Mouse (Mus musculus): Measurements from ENCODE around the gene Gm49403. TPM values are rescaled to one million over a fixed set of nuclear protein-coding genes. Genes with fewer than 3 reads are reported as not detected.

The Gm49403 gene
- polyA plus RNA-seq, 1 experiment from 2014 or later = not detected

GRCm38 (mm10) chr19:8927891-8928525 lies 44.3 kb downstream of the Gm49403 start:
- no peak overlapping the region for H3K27ac ChIP-seq (replicated peaks; ENCODE audit: low read depth, low read length)
- no peak overlapping the region for H3K4me2 ChIP-seq (ENCODE audit: low read depth, low read length)
- ATAC-seq (replicated peaks; ENCODE audit: insufficient number of reproducible peaks, low FRiP score, low TSS enrichment, low read depth) (no peak), DNase-seq (ENCODE audit: low spot score) (no peak)
- no peaks in the 10 kb centered on the region for H3K27me3 ChIP-seq (ENCODE audit: control insufficient read depth, insufficient read depth, low read length)
- H3K36me3 ChIP-seq (replicated peaks; ENCODE audit: control insufficient read depth, insufficient read depth, low read depth, low read length) = no peaks in the 10 kb centered on the region
- H3K4me3 ChIP-seq (ENCODE audit: low read depth, low read length) = no peak overlapping the region
- WGBS = 89% methylated on average over 12 of the region's 12 CpGs
- H3K9ac ChIP-seq (replicated peaks; ENCODE audit: low read length) = no peak overlapping the region
- H3K9me3 ChIP-seq (replicated peaks; ENCODE audit: control insufficient read depth, low read length) = no peaks in the 10 kb centered on the region
- no peaks in the 10 kb centered on the region for H3K4me1 ChIP-seq (ENCODE audit: control insufficient read depth, insufficient read depth, low read length)

DNA sequence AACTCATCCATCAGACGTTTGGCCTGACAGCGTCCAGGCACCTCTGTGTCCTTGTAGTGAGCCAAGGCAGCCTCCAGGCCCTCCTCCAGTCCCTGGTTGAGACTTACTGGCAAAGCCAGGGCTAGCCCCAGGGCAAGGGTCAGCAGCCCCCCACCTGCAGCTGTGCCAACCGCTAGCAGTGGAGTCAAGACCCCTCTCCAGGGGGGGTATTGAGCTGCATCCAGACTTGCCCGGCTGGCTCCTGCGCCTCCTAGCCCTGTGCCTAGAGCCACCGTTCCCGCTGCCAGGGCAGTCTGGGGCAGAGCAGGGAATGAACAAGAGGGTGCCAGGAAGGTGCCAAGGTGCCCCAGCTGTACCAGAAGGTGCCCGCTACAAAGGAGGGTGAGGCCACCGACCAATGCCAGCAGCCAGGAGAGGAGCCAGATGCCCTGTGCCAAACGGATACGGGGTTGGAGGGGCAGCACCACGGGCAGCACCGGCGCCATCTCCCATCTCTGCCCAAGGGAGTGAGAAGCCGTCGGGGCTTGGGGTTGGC lies 45.0 kb downstream of the Gm49403 start:
- no peaks in the 10 kb centered on the region for H3K27me3 ChIP-seq (ENCODE audit: control insufficient read depth, insufficient read depth, low read length)
- ATAC-seq (replicated peaks; ENCODE audit: insufficient number of reproducible peaks, low FRiP score, low TSS enrichment, low read depth) = no peak; the same call in 1 of the 2 replicates
- peak overlapping the region; percentile 83 for H3K9ac ChIP-seq (replicated peaks; ENCODE audit: low read length)
- peak overlapping the region; percentile 81 for H3K4me2 ChIP-seq (ENCODE audit: low read depth, low read length)
- DNase-seq (ENCODE audit: low spot score) = no peak
- H3K27ac ChIP-seq (replicated peaks; ENCODE audit: low read depth, low read length) = peak overlapping the region; percentile 47; the same call in 1 of the 2 replicates
- 17% methylated on average over 12 of the region's 16 CpGs for WGBS
- H3K9me3 ChIP-seq (replicated peaks; ENCODE audit: control insufficient read depth, low read length) = no peaks in the 10 kb centered on the region
- no peaks in the 10 kb centered on the region for H3K4me1 ChIP-seq (ENCODE audit: control insufficient read depth, insufficient read depth, low read length)
- peak overlapping the region; percentile 71 for H3K4me3 ChIP-seq (ENCODE audit: low read depth, low read length)
- H3K36me3 ChIP-seq (replicated peaks; ENCODE audit: control insufficient read depth, insufficient read depth, low read depth, low read length) = no peaks in the 10 kb centered on the region

- Histone ChIP-seq H3K27me3 (ENCODE audit: control insufficient read depth, insufficient read depth, low read length) (no peaks in the 10 kb centered on the region), H3K4me3 (ENCODE audit: low read depth, low read length) (peak within 1 kb of the TSS; percentile 71), H3K9ac (replicated peaks; ENCODE audit: low read length) (peak within 1 kb of the TSS; percentile 83), H3K4me2 (ENCODE audit: low read depth, low read length) (peak within 1 kb of the TSS; percentile 81), H3K27ac (replicated peaks; ENCODE audit: low read depth, low read length) (peak within 1 kb of the TSS; percentile 47; the same call in 1 of the 2 replicates), H3K9me3 (replicated peaks; ENCODE audit: control insufficient read depth, low read length) (no peaks in the 10 kb centered on the region), H3K4me1 (ENCODE audit: control insufficient read depth, insufficient read depth, low read length) (no peaks in the 10 kb centered on the region), H3K36me3 (replicated peaks; ENCODE audit: control insufficient read depth, insufficient read depth, low read depth, low read length) (no peaks in the 10 kb centered on the region)
- under 1% methylated on average over 60 of the region's 74 CpGs for WGBS
- DNase-seq (ENCODE audit: low spot score) (peak; percentile 73), ATAC-seq (replicated peaks; ENCODE audit: insufficient number of reproducible peaks, low FRiP score, low TSS enrichment, low read depth) (peak; percentile 74)
Measured at GRCm38 (mm10) chr19:8929224-8930088, 45.7 kb downstream of the Gm49403 start, which contains the start of the genes Rom1 and Eml3. Gene Rom1 (minus strand): TSS chr19:8929356. Gene Eml3 (plus strand): TSS chr19:8929552.

- H3K9me3 ChIP-seq (replicated peaks; ENCODE audit: control insufficient read depth, low read length) = no peaks in the 10 kb centered on the region
- 14% methylated on average over 11 of the region's 11 CpGs for WGBS
- no peaks in the 10 kb centered on the region for H3K27me3 ChIP-seq (ENCODE audit: control insufficient read depth, insufficient read depth, low read length)
- ATAC-seq (replicated peaks; ENCODE audit: insufficient number of reproducible peaks, low FRiP score, low TSS enrichment, low read depth) = no peak
- peak overlapping the region; percentile 83 for H3K9ac ChIP-seq (replicated peaks; ENCODE audit: low read length)
- H3K4me3 ChIP-seq (ENCODE audit: low read depth, low read length) = peak overlapping the region; percentile 71
- H3K36me3 ChIP-seq (replicated peaks; ENCODE audit: control insufficient read depth, insufficient read depth, low read depth, low read length) = no peaks in the 10 kb centered on the region
- no peak for DNase-seq (ENCODE audit: low spot score)
- H3K4me2 ChIP-seq (ENCODE audit: low read depth, low read length) = peak overlapping the region; percentile 81
- H3K27ac ChIP-seq (replicated peaks; ENCODE audit: low read depth, low read length) = peak overlapping the region; percentile 47; the same call in 1 of the 2 replicates
- H3K4me1 ChIP-seq (ENCODE audit: control insufficient read depth, insufficient read depth, low read length) = no peaks in the 10 kb centered on the region
Measured at GRCm38 (mm10) chr19:8930117-8930516, 46.4 kb downstream of the Gm49403 start.

- no peaks in the 10 kb centered on the region for H3K27me3 ChIP-seq (ENCODE audit: control insufficient read depth, insufficient read depth, low read length)
- no peak for ATAC-seq (replicated peaks; ENCODE audit: insufficient number of reproducible peaks, low FRiP score, low TSS enrichment, low read depth)
- no peaks in the 10 kb centered on the region for H3K36me3 ChIP-seq (replicated peaks; ENCODE audit: control insufficient read depth, insufficient read depth, low read depth, low read length)
- peak overlapping the region; percentile 71; the same call in 1 of the 2 replicates for H3K4me3 ChIP-seq (ENCODE audit: low read depth, low read length)
- DNase-seq (ENCODE audit: low spot score) = no peak
- WGBS = 86% methylated on average over 7 of the region's 7 CpGs
- H3K9ac ChIP-seq (replicated peaks; ENCODE audit: low read length) = peak overlapping the region; percentile 83
- no peaks in the 10 kb centered on the region for H3K4me1 ChIP-seq (ENCODE audit: control insufficient read depth, insufficient read depth, low read length)
- H3K27ac ChIP-seq (replicated peaks; ENCODE audit: low read depth, low read length) = no peak overlapping the region
- H3K9me3 ChIP-seq (replicated peaks; ENCODE audit: control insufficient read depth, low read length) = no peaks in the 10 kb centered on the region
- peak overlapping the region; percentile 81 for H3K4me2 ChIP-seq (ENCODE audit: low read depth, low read length)
Measured at GRCm38 (mm10) chr19:8930771-8931170, 47.0 kb downstream of the Gm49403 start.

- H3K27me3 ChIP-seq (ENCODE audit: control insufficient read depth, insufficient read depth, low read length) = no peaks in the 10 kb centered on the region
- H3K9ac ChIP-seq (replicated peaks; ENCODE audit: low read length) = no peak overlapping the region
- WGBS = 84% methylated on average over 2 of the region's 2 CpGs
- DNase-seq (ENCODE audit: low spot score) (no peak), ATAC-seq (replicated peaks; ENCODE audit: insufficient number of reproducible peaks, low FRiP score, low TSS enrichment, low read depth) (no peak)
- no peak overlapping the region for H3K4me3 ChIP-seq (ENCODE audit: low read depth, low read length)
- no peak overlapping the region for H3K27ac ChIP-seq (replicated peaks; ENCODE audit: low read depth, low read length)
- H3K4me2 ChIP-seq (ENCODE audit: low read depth, low read length) = no peak overlapping the region
- peaks cover 2% of the 10 kb centered on the region; the same call in 1 of the 2 replicates for H3K36me3 ChIP-seq (replicated peaks; ENCODE audit: control insufficient read depth, insufficient read depth, low read depth, low read length)
- H3K9me3 ChIP-seq (replicated peaks; ENCODE audit: control insufficient read depth, low read length) = no peaks in the 10 kb centered on the region
- no peaks in the 10 kb centered on the region; the same call in 1 of the 2 replicates for H3K4me1 ChIP-seq (ENCODE audit: control insufficient read depth, insufficient read depth, low read length)
Measured at GRCm38 (mm10) chr19:8936736-8937135, 53.0 kb downstream of the Gm49403 start.
